Mouse (Mus musculus) urinary bladder, adult 18-20 months (tissue): ENCODE measurements at regions not wholly inside any gene's neighbourhood (a gene's known extent, or its start where the extent isn't known, plus 50 kb on each side); places are given as distances from the start of the nearest gene placed in this dataset.

Source experiments
- DNase-seq, 2 experiments: peaks; one replicate each; pipeline ENCODE4 v3.0.0; 2022; ENCODE audit warnings: low spot score in 2 of 2, mixed read lengths in 2 of 2

- DNase-seq = no peak
Observed at GRCm38 (mm10) chr19:14795910-14796309, 198.1 kb upstream of the Tle4 start.

- DNase-seq = no peak
Observed at GRCm38 (mm10) chr19:14789992-14790391, 192.1 kb upstream of the Tle4 start.

- DNase-seq = no peak
Observed at GRCm38 (mm10) chr19:14788630-14789029, 190.8 kb upstream of the Tle4 start.

GRCm38 (mm10) chr19:14786868-14787267 lies 189.0 kb upstream of the Tle4 start:
- DNase-seq = no peak

- DNase-seq = no peak
Observed at GRCm38 (mm10) chr19:14785661-14786060, 187.8 kb upstream of the Tle4 start.

GRCm38 (mm10) chr19:14777709-14778108 lies 179.9 kb upstream of the Tle4 start:
- no peak for DNase-seq

- no peak for DNase-seq
Observed at GRCm38 (mm10) chr19:14777198-14777597, 179.3 kb upstream of the Tle4 start.

GRCm38 (mm10) chr19:14776791-14777190 lies 178.9 kb upstream of the Tle4 start:
- DNase-seq = no peak

GRCm38 (mm10) chr19:14772794-14773193 lies 174.9 kb upstream of the Tle4 start:
- no peak for DNase-seq

- DNase-seq = no peak
Observed at GRCm38 (mm10) chr19:14752646-14753045, 154.8 kb upstream of the Tle4 start.

GRCm38 (mm10) chr19:14742361-14742760 lies 144.5 kb upstream of the Tle4 start:
- DNase-seq = no peak

GRCm38 (mm10) chr19:14740936-14741335 lies 143.1 kb upstream of the Tle4 start:
- no peak for DNase-seq

GRCm38 (mm10) chr19:14740139-14740538 lies 142.3 kb upstream of the Tle4 start:
- peak in 1 of 2 experiments; percentile 42 for DNase-seq

GRCm38 (mm10) chr19:14736514-14736913 lies 138.7 kb upstream of the Tle4 start:
- DNase-seq = no peak

GRCm38 (mm10) chr19:14725329-14725728 lies 127.5 kb upstream of the Tle4 start:
- DNase-seq = no peak

GRCm38 (mm10) chr19:14724637-14725036 lies 126.8 kb upstream of the Tle4 start:
- no peak for DNase-seq

GRCm38 (mm10) chr19:14705791-14706190 lies 107.9 kb upstream of the Tle4 start:
- DNase-seq = no peak

- no peak for DNase-seq
Observed at GRCm38 (mm10) chr19:14701116-14701515, 103.3 kb upstream of the Tle4 start.

GRCm38 (mm10) chr19:14695369-14695768 lies 97.5 kb upstream of the Tle4 start:
- no peak for DNase-seq

GRCm38 (mm10) chr19:14692183-14692582 lies 94.3 kb upstream of the Tle4 start:
- no peak for DNase-seq

- DNase-seq = no peak
Observed at GRCm38 (mm10) chr19:14685628-14686027, 87.8 kb upstream of the Tle4 start.

GRCm38 (mm10) chr19:14684669-14685068 lies 86.8 kb upstream of the Tle4 start:
- DNase-seq = no peak

GRCm38 (mm10) chr19:14681306-14681705 lies 83.5 kb upstream of the Tle4 start:
- no peak for DNase-seq

- no peak for DNase-seq
Observed at GRCm38 (mm10) chr19:14679776-14680175, 81.9 kb upstream of the Tle4 start.

- DNase-seq = no peak
Observed at GRCm38 (mm10) chr19:14678584-14678983, 80.7 kb upstream of the Tle4 start.
